Mouse (Mus musculus) testis, adult 2 months (tissue): ENCODE measurements around the gene Stab2. TPM values are rescaled to one million over a fixed set of nuclear protein-coding genes. Genes with fewer than 3 reads are reported as not detected.

ENCODE experiments used
- H3K27ac ChIP-seq: fragments of 200-500 bp; 2 replicates; pipeline ENCODE4 v1.5.1; 2012; ENCODE audit warnings: low read depth, low read length; ENCODE audit not compliant: control insufficient read depth, insufficient read depth
- H3K27me3 ChIP-seq: fragments of 200-500 bp; 2 replicates; pipeline ENCODE4 v1.6.1; 2012; ENCODE audit warnings: mild to moderate bottlenecking, low read length, moderate library complexity; ENCODE audit not compliant: control insufficient read depth, insufficient read depth
- H3K36me3 ChIP-seq: fragments of 200-500 bp; 2 replicates; pipeline ENCODE4 v1.6.1; 2012; ENCODE audit warnings: mild to moderate bottlenecking, low read length; ENCODE audit not compliant: control insufficient read depth, insufficient read depth
- H3K4me1 ChIP-seq: fragments of 200-500 bp; 2 replicates; pipeline ENCODE4 v1.6.1; 2012; ENCODE audit warnings: low read length; ENCODE audit not compliant: control insufficient read depth, insufficient read depth
- H3K4me3 ChIP-seq: fragments of 200-500 bp; 2 replicates; pipeline ENCODE4 v1.5.1; 2012; ENCODE audit warnings: low read depth, mild to moderate bottlenecking, low read length, moderate library complexity, mixed read lengths; ENCODE audit not compliant: control insufficient read depth
- CTCF ChIP-seq: fragments of 200-500 bp; IDR thresholded peaks from 2 replicates; pipeline ENCODE4 v1.5.1; 2012; ENCODE audit warnings: low read depth, mild to moderate bottlenecking, inconsistent platforms, low read length, moderate library complexity; ENCODE audit not compliant: control insufficient read depth, insufficient read depth, insufficient replicate concordance
- POLR2A ChIP-seq: fragments of 200-500 bp; IDR thresholded peaks from 2 replicates; pipeline ENCODE4 v1.6.1; 2012; ENCODE audit warnings: low read depth, mild to moderate bottlenecking, inconsistent platforms, low read length, moderate library complexity; ENCODE audit not compliant: control insufficient read depth
- polyA plus RNA-seq: library from polyadenylated mRNA; depleted of rRNA; stranded (reverse); fragments of >200 nt; gene quantifications from 2 replicates; pipeline ENCODE4 v1.2.3, GENCODE M21; 2012

The Stab2 gene
- polyA plus RNA-seq, 1 experiment: 6.5 TPM

DNA sequence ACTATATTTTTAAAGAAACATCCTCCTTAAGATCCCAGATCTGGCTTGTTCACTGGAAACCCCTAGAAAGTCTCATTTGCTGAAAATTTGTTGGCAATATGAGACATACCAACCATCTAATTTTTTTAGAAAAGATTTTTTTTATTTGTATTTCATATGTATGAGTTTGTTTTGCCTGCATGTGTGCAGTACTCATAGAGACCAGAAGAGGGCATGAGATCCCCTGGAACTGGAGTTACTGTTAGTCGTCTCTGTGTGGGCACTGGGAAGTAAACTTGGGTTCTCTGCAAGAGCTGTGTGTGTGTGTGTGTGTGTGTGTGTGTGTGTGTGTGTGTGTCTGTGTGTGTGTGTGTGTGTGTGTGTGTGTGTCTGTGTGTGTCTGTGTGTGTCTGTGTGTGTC lies 55.1 kb downstream of the Stab2 start:
- H3K36me3 ChIP-seq: no peaks in the 10 kb centered on the region
- H3K4me3 ChIP-seq: no peak overlapping the region
- no peaks in the 10 kb centered on the region for H3K27me3 ChIP-seq
- no peak overlapping the region for H3K27ac ChIP-seq
- H3K4me1 ChIP-seq: no peaks in the 10 kb centered on the region
- TF ChIP-seq CTCF: no peak
- TF ChIP-seq POLR2A: no peak

DNA sequence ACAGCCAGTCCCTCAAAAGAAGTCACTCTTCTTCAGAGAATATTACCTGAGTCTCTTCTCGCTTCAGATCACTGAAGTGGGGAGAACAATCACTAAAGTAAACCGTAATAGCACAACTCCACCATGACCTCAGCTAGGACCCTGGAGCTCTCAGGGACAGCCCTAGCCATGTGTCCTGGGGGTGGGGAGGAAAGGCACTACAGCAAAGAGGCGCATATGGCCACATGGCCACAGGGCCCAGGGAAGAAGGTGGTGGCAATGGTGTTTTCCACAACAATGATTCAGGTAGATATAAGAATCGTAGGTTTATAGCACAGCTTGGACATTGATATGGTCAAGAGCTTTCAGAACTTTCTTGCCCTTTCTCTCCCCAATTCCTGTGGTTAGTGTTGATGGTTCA lies 57.0 kb downstream of the Stab2 start:
- Histone ChIP-seq H3K27me3 (no peaks in the 10 kb centered on the region), H3K4me3 (no peak overlapping the region), H3K36me3 (no peaks in the 10 kb centered on the region), H3K4me1 (no peaks in the 10 kb centered on the region; the same call in 1 of the 2 replicates), H3K27ac (no peak overlapping the region)
- no peak for TF ChIP-seq CTCF
- TF ChIP-seq POLR2A: no peak

DNA sequence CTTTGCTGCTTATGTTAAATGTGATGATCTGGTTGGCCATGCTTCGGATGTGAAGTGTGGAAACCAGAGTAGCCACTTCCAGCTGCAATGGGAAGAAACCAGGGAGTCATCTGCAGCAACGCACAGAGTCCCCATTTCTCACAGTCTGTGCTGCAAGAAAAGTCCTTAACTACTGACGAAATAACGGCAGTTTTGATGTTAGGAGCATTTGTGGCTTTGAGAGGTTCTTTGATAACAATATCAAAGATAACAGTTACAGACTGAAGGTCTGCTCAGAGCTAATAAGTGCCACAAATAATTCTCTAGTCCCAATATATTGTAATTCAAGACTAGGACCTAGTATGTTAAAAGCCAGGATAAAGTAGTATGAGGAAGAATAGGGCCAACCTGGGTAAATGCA lies 57.9 kb downstream of the Stab2 start:
- Histone ChIP-seq H3K27ac (no peak overlapping the region), H3K4me1 (no peaks in the 10 kb centered on the region; the same call in 1 of the 2 replicates), H3K36me3 (no peaks in the 10 kb centered on the region), H3K4me3 (no peak overlapping the region), H3K27me3 (no peaks in the 10 kb centered on the region)
- TF ChIP-seq CTCF (no peak), POLR2A (no peak)

DNA sequence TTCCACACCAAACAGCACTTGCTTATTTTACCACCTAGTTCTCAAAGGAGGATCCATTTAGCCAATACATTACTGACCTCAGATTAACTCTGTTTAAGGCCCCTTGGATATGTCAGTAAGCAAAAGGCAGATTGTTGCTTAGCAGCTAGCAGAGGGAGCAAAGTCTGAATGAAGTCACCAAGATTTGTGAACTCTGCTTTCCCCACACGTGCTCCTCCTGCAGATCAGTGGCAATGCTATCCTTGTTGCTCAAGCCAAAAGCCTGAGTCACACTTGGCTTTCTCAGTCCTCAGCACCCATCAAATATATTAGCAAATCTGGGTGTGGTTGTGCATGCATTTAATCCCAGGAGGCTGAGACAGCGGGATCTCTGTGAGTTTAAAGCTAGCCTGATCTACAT lies 60.3 kb downstream of the Stab2 start:
- Histone ChIP-seq H3K27ac (no peak overlapping the region), H3K4me3 (no peak overlapping the region)

GRCm38 (mm10) chr10:86940591-86940990 lies 67.2 kb downstream of the Stab2 start:
- no peaks in the 10 kb centered on the region for H3K4me1 ChIP-seq
- no peak for TF ChIP-seq POLR2A
- TF ChIP-seq CTCF: no peak
- no peak overlapping the region for H3K4me3 ChIP-seq
- no peak overlapping the region for H3K27ac ChIP-seq
- no peaks in the 10 kb centered on the region for H3K36me3 ChIP-seq
- no peaks in the 10 kb centered on the region for H3K27me3 ChIP-seq

More for the DNA sequence above, 60.3 kb downstream of the Stab2 start:
- no peaks in the 10 kb centered on the region for H3K36me3 ChIP-seq
- H3K27me3 ChIP-seq: no peaks in the 10 kb centered on the region
- TF ChIP-seq POLR2A: no peak
- TF ChIP-seq CTCF: no peak
- no peaks in the 10 kb centered on the region; the same call in 1 of the 2 replicates for H3K4me1 ChIP-seq

- H3K4me1 ChIP-seq: no peaks in the 10 kb centered on the region
- TF ChIP-seq POLR2A: no peak
- no peak for TF ChIP-seq CTCF
- H3K27me3 ChIP-seq: no peaks in the 10 kb centered on the region
- no peak overlapping the region for H3K27ac ChIP-seq
- no peaks in the 10 kb centered on the region for H3K36me3 ChIP-seq
- H3K4me3 ChIP-seq: no peak overlapping the region
Observed at GRCm38 (mm10) chr10:86934376-86934775, 73.4 kb downstream of the Stab2 start.

GRCm38 (mm10) chr10:86933906-86934305 lies 73.9 kb downstream of the Stab2 start:
- Histone ChIP-seq H3K4me1 (no peaks in the 10 kb centered on the region), H3K4me3 (no peak overlapping the region), H3K27me3 (no peaks in the 10 kb centered on the region), H3K27ac (no peak overlapping the region), H3K36me3 (no peaks in the 10 kb centered on the region)
- TF ChIP-seq CTCF (no peak), POLR2A (no peak)

- Histone ChIP-seq H3K4me1 (no peaks in the 10 kb centered on the region), H3K36me3 (no peaks in the 10 kb centered on the region)
- TF ChIP-seq CTCF: no peak
- no peak for TF ChIP-seq POLR2A
Observed at GRCm38 (mm10) chr10:86933180-86933695, 74.6 kb downstream of the Stab2 start.

More at GRCm38 (mm10) chr10:86933180-86933695, 74.6 kb downstream of the Stab2 start:
- Histone ChIP-seq H3K4me3 (no peak overlapping the region), H3K27ac (no peak overlapping the region), H3K27me3 (no peaks in the 10 kb centered on the region)
